Mouse (Mus musculus): ENCODE measurements around the gene Ccr10. TPM values are rescaled to one million over a fixed set of nuclear protein-coding genes. Genes with fewer than 3 reads are reported as not detected.
A peak's percentile ranks its signal among the peaks of the same experiment; 100 is the strongest.

The Ccr10 gene
- polyA plus RNA-seq, 1 experiment from 2014 or later, result 0.55 TPM

DNA sequence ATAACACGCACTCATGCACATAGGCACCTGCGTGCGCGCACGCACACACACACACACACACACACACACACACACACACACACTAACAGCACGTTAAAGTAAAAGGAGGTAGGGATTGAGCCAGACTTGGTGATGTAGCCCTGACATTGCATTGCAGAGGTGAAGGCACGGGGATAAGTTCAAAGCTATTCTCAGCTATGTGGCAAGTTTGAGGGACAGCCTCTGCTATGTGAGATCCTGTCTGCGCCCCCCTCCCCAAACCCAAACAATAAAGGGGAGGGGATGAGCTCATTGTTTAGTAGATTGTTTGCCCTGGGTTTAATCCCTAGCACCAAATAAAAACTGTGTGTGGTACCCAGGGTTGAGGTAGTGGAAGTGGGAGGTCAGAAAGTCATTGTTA lies 34.2 kb downstream of the Ccr10 start:
- Histone ChIP-seq H3K9ac (no peak overlapping the region), H3K9me3 (no peaks in the 10 kb centered on the region), H3K27me3 (no peaks in the 10 kb centered on the region), H3K27ac (no peak overlapping the region), H3K4me2 (no peak overlapping the region), H3K36me3 (no peaks in the 10 kb centered on the region), H3K4me3 (no peak overlapping the region), H3K4me1 (peaks cover 28% of the 10 kb centered on the region)
- no peak for ATAC-seq (ENCODE audit: borderline replicate concordance, extremely low read depth, low FRiP score, low TSS enrichment)
- WGBS, result 77% methylated on average over 8 of the region's 8 CpGs

DNA sequence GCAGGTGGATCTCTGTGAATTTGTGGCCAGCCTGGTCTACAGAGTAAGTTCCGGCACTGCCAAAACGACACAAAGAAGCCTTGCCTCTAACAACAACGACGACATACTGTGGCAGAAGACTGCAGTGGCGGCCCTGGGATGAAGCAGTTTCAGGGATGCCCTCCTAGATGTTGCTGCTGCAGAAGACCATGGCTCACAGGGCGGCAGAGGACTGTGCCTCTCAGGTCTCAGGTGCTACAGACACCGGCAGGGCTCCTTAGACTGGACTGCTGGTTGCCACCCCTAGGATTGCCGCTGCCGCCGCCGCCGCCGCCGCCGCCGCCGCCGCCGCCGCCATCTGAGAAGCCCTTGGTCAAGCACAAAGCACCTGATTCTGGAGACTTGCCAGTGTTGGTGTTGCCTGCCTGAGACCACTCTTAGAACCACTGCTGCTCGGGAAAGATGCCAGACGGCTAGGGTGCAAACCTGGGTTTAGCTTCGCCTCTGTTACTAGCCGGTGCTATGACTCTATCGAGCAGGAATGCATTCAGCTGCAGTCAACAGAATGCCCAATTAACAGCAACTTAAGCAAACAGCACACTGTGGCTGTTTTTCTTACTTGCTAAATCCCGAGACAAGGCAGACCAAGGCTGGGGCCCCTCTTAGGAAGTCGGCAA lies 35.0 kb downstream of the Ccr10 start:
- Histone ChIP-seq H3K9me3 (no peaks in the 10 kb centered on the region), H3K36me3 (no peaks in the 10 kb centered on the region), H3K4me3 (peak overlapping the region; percentile 31), H3K9ac (peak overlapping the region; percentile 25; the same call in 1 of the 2 replicates), H3K27ac (peak overlapping the region; percentile 55), H3K4me2 (peak overlapping the region; percentile 57), H3K4me1 (peaks cover 28% of the 10 kb centered on the region), H3K27me3 (no peaks in the 10 kb centered on the region)
- no peak for ATAC-seq (ENCODE audit: borderline replicate concordance, extremely low read depth, low FRiP score, low TSS enrichment)
- 30% methylated on average over 27 of the region's 27 CpGs for WGBS

DNA sequence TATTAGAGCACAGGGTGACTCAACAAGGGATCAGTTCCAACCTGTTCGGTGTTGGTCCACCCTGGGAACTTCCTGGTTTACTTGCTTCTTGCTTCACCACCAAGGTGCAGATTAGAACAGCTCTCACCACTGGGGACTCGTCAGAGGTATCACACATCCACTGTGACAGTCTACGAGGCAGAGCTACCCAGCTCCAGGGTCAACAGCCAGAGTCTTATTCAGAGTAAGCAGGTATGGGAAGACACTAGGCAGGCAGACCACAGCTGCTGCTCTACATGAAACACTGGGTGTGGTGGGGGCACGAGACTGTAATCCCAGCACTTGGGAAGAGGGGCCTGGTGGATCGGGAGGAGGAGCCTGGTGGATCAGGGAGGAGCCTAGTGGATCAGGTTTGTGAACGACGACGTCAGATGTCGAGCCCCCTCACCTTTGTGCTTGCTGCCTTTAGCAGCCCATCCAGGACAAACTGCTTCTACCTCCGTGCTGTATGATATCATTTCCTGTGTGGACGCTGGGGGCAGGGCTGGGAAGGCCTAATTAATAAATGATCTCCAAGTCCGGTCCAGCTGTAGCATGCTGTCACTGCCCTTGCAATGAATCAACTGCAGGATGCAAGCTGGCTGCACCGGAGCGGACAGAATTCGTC lies 36.6 kb downstream of the Ccr10 start:
- peak overlapping the region; percentile 29 for H3K4me2 ChIP-seq
- 19% methylated on average over 15 of the region's 15 CpGs for WGBS
- H3K9ac ChIP-seq, result no peak overlapping the region
- peaks cover 24% of the 10 kb centered on the region for H3K4me1 ChIP-seq
- H3K9me3 ChIP-seq, result no peaks in the 10 kb centered on the region
- no peaks in the 10 kb centered on the region for H3K36me3 ChIP-seq
- no peak overlapping the region for H3K4me3 ChIP-seq
- H3K27me3 ChIP-seq, result no peaks in the 10 kb centered on the region
- no peak overlapping the region for H3K27ac ChIP-seq
- peak; percentile 42; the same call in 1 of the 2 replicates for ATAC-seq (ENCODE audit: borderline replicate concordance, extremely low read depth, low FRiP score, low TSS enrichment)

DNA sequence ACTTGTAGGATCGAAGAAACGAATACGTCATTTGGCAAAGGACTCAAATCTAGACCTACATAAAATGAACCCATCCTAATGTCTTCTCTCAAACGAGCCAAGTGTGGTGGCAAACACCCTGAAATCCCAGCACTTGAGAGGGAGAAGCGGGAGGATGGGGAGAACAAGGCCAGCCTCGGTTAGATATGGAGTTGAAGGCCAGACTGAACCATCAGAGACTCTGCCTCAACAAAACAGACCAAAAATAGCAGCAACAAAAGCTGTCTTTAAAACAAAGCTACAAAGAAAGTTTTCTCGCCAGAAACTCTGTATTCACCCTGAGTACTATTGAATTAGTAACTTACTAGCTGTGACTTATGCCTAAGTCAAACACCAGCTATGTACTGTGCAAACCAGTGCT lies 38.2 kb downstream of the Ccr10 start:
- Histone ChIP-seq H3K4me2 (no peak overlapping the region), H3K9ac (no peak overlapping the region), H3K4me1 (peaks cover 20% of the 10 kb centered on the region), H3K27me3 (no peaks in the 10 kb centered on the region), H3K4me3 (no peak overlapping the region), H3K36me3 (no peaks in the 10 kb centered on the region), H3K27ac (peak overlapping the region; percentile 39), H3K9me3 (no peaks in the 10 kb centered on the region)
- ATAC-seq (ENCODE audit: borderline replicate concordance, extremely low read depth, low FRiP score, low TSS enrichment), result no peak
- WGBS, result 66% methylated on average over 7 of the region's 7 CpGs

DNA sequence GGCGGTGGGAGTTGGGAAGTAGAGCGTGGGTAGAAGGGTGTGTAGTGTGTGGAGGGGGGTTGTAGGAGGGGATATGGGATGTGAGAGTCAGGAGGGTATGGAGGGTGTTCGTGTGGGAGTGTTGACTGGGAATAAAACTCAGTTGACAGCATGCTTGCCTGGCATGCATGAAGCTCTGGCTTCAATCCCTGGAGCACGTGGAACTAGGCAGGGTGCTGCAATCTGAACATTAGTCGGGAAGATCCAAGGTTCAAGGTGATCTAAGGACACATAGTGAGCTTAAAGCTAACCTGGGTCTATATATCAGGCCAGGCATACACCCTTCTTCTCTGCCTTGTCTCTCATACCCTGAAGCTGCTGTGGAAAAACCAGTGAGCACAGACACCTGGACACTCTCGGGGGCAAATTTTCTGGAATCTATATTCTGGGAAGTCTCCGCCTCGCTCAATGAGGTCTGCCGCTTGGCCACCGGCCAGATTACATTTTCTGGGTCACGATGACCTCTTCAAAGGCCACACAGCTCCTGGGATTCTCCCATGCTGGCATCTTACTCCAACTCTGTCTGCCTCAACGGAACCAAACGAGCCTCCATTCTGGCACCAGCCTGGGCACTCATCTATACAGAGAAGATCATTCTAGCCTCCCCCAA lies 40.9 kb downstream of the Ccr10 start:
- H3K27ac ChIP-seq, result no peak overlapping the region
- 75% methylated on average over 13 of the region's 13 CpGs for WGBS
- H3K36me3 ChIP-seq, result no peaks in the 10 kb centered on the region
- no peak overlapping the region for H3K9ac ChIP-seq
- no peak for ATAC-seq (ENCODE audit: borderline replicate concordance, extremely low read depth, low FRiP score, low TSS enrichment)
- no peaks in the 10 kb centered on the region for H3K27me3 ChIP-seq
- H3K9me3 ChIP-seq, result no peaks in the 10 kb centered on the region
- H3K4me2 ChIP-seq, result no peak overlapping the region
- no peak overlapping the region for H3K4me3 ChIP-seq
- peaks cover 15% of the 10 kb centered on the region for H3K4me1 ChIP-seq

DNA sequence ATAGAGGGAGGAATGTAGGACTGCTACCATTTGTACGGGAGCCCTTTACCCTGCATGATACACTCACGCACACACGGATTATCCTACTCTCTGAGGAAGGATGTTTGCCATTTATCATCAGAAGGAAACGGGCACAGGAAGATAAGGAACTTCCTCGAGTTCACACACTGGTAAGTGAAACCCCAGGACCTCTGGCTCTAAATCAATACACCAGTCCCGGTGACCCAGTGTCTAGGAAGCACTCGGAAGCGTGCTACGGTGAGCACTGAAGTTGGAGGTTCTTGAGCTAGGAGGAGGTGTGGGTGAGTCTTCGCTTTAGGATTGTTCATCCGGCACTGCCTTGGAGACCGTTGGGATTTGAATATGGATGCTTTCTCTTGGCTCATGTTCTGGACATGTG lies 42.2 kb downstream of the Ccr10 start:
- peaks cover 9% of the 10 kb centered on the region for H3K4me1 ChIP-seq

DNA sequence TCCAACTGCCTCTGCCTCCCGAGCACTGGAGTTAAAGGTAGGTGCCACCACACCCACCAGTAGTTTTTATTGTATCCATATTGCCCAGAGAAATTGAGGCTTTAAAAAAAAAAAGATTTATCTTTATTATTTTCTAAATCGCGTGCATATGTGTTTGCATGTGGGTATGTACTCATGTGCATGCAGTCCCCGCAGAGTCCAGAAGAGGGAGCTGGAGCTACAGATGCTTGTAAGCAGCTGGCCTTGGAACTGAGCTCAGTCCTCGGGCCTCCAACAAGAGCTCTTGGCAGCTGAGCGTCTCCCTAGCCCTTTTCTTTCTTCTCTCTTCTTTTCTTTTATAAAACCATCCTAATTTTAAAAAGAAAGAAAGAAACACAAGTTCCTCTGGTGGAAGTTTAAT lies 43.5 kb downstream of the Ccr10 start:
- 88% methylated on average over 6 of the region's 6 CpGs for WGBS
- H3K36me3 ChIP-seq, result peaks cover 2% of the 10 kb centered on the region
- no peak overlapping the region for H3K4me3 ChIP-seq
- no peak overlapping the region for H3K4me2 ChIP-seq
- peaks cover 4% of the 10 kb centered on the region for H3K4me1 ChIP-seq
- H3K27ac ChIP-seq, result no peak overlapping the region
- no peak overlapping the region for H3K9ac ChIP-seq
- ATAC-seq (ENCODE audit: borderline replicate concordance, extremely low read depth, low FRiP score, low TSS enrichment), result no peak
- H3K9me3 ChIP-seq, result no peaks in the 10 kb centered on the region
- H3K27me3 ChIP-seq, result no peaks in the 10 kb centered on the region

More for the DNA sequence above, 42.2 kb downstream of the Ccr10 start:
- Histone ChIP-seq H3K27ac (no peak overlapping the region), H3K9ac (no peak overlapping the region), H3K36me3 (no peaks in the 10 kb centered on the region), H3K27me3 (no peaks in the 10 kb centered on the region), H3K9me3 (no peaks in the 10 kb centered on the region), H3K4me2 (no peak overlapping the region), H3K4me3 (no peak overlapping the region)
- WGBS, result 43% methylated on average over 12 of the region's 12 CpGs
- 0 out of 2 replicates have a peak, but pooled peaks have one; percentile 19 for ATAC-seq (ENCODE audit: borderline replicate concordance, extremely low read depth, low FRiP score, low TSS enrichment)

DNA sequence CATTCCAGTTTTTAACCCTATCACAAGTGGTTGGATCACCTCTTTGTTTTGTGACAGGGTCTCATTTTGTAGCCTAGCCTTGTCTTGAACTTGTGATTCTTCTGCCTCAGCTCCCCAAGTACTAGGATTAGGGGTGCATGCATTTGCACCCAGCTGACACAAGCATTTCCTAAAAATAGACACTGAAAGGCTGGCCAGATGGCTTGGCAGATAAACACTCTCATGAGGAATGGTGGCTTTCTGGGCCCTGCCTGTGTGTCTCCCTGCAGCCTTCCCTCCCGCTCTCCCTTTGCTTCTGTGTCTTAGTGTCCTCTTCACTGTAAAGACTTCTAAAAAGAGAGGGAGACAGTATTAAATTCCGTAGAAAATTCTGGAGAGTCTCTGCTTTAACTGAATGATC lies 44.1 kb downstream of the Ccr10 start:
- Histone ChIP-seq H3K27ac (no peak overlapping the region), H3K4me1 (peaks cover 3% of the 10 kb centered on the region), H3K4me2 (no peak overlapping the region), H3K27me3 (no peaks in the 10 kb centered on the region), H3K9me3 (no peaks in the 10 kb centered on the region), H3K4me3 (no peak overlapping the region), H3K9ac (no peak overlapping the region), H3K36me3 (peaks cover 8% of the 10 kb centered on the region)
- no peak for ATAC-seq (ENCODE audit: borderline replicate concordance, extremely low read depth, low FRiP score, low TSS enrichment)
- WGBS, result 81% methylated on average over 2 of the region's 2 CpGs

DNA sequence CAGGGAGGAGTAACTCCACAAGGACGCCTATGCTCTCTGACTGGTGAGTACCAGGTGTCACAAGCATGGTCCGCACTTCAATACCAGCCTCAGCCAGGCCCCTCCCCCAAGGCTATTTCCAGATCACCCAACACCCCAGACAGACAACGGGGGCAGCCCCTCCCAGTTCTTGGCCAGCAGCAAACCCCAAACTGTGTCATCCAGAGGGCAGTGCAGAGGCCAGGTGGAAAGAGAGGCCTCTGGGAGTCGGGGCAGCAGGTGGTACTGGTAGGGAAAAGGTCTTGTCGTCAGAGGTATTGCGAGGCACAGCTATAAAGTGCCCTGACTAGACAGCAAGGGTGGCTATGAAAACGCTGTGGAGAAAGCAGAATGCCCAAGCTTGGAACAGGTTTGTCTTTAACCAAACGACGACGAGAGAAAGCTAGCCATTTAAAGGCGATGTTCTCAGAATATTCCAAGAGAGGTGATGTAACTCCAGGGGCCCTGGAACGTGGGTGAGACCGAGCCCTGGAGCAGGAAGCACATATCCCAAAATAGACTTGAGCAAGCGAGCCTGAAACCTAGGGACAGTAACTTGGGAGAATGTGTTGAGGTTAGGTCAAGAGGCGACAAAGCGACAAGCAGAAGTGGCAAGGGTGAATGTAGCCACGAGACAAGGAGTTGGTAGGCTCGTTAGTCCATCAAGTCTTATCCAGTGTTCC lies 45.0 kb downstream of the Ccr10 start:
- 37% methylated on average over 18 of the region's 18 CpGs for WGBS
- H3K4me2 ChIP-seq, result no peak overlapping the region
- no peaks in the 10 kb centered on the region for H3K9me3 ChIP-seq
- no peaks in the 10 kb centered on the region for H3K27me3 ChIP-seq
- no peak for ATAC-seq (ENCODE audit: borderline replicate concordance, extremely low read depth, low FRiP score, low TSS enrichment)
- peaks cover 17% of the 10 kb centered on the region for H3K36me3 ChIP-seq
- H3K4me3 ChIP-seq, result no peak overlapping the region
- peaks cover 3% of the 10 kb centered on the region for H3K4me1 ChIP-seq
- H3K27ac ChIP-seq, result 0 out of 2 replicates have a peak overlapping the region, but pooled peaks have one; percentile 15
- no peak overlapping the region for H3K9ac ChIP-seq

DNA sequence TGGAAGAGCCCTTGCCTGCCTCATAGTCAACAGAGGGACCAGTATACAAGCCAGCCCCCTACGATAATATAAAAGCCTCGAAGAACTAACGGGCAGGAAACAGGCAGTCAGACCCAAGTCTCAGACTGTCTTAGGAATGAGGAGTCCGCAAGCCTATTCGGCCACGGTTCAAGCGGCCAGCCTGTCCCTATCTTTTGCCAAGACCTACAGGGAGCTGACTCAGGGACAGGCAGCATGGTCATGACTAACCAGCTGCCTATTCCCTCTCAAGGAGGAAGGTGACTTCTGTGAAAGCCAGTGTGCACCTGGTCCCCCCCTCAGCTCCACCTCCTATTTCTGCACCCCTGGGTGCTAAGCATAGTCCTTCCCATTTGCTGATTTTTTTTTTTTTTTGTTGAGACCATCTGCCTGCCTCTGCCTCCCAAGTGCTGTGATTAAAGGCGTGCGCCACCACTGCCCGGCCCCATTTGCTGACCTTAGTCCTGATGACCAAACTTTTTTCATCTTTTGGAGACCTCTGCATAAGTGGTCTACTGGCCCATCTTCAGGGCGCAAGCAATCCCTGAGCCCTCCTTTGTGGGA lies 46.2 kb downstream of the Ccr10 start:
- no peak for ATAC-seq (ENCODE audit: borderline replicate concordance, extremely low read depth, low FRiP score, low TSS enrichment)
- peaks cover 17% of the 10 kb centered on the region for H3K36me3 ChIP-seq
- H3K9me3 ChIP-seq, result no peaks in the 10 kb centered on the region
- WGBS, result 78% methylated on average over 11 of the region's 11 CpGs
- no peak overlapping the region for H3K4me2 ChIP-seq
- H3K27me3 ChIP-seq, result no peaks in the 10 kb centered on the region
- peaks cover 3% of the 10 kb centered on the region for H3K4me1 ChIP-seq
- no peak overlapping the region for H3K27ac ChIP-seq
- H3K4me3 ChIP-seq, result no peak overlapping the region
- no peak overlapping the region for H3K9ac ChIP-seq

DNA sequence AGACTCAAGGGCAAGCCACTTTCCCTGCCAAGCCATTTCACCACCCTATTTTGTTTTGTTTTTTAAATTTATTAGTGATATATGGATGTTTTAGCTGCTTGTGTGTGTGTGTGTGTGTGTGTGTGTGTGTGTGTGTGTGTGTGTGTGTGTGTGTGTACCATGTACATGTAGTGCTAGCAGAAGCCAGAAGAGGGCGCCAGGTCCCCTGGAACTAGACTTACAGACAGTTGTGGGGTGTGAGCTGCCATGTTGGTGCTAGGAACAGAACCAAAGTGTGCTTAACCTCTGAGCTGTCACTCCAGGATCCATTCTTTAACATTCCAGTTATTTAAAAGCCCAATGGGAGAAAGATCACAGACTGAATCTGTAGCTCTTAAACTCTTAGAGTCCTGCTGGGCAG lies 48.2 kb downstream of the Ccr10 start:
- no peak for ATAC-seq (ENCODE audit: borderline replicate concordance, extremely low read depth, low FRiP score, low TSS enrichment)
- H3K27ac ChIP-seq, result no peak overlapping the region
- H3K9ac ChIP-seq, result no peak overlapping the region
- H3K4me1 ChIP-seq, result peaks cover 3% of the 10 kb centered on the region
- 100% methylated on average over 1 of the region's 1 CpGs for WGBS
- no peak overlapping the region for H3K4me2 ChIP-seq
- H3K4me3 ChIP-seq, result no peak overlapping the region
- no peaks in the 10 kb centered on the region for H3K9me3 ChIP-seq
- no peaks in the 10 kb centered on the region for H3K27me3 ChIP-seq
- H3K36me3 ChIP-seq, result peaks cover 32% of the 10 kb centered on the region

All from lung, embryonic 15.5 days (tissue).